Comparison of ENCODE assay signal across 26 mouse cellular contexts in the genomic region with DNA sequence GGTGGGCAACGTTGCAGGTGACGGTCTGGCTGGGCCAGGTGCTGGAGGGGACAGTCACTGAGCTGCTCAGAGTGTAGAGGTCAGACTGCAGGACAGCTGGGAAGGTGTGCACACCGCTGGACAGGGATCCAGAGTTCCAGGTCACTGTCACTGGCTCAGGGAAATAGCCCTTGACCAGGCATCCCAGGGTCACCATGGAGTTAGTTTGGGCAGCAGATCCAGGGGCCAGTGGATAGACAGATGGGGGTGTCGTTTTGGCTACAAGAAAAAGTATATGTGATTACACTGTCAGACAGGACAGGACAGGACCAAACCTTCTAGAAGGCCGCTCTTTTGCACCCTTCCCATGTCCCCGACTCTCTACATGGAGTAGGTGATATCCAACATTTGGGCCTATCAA.
A peak's percentile ranks its signal among the peaks of the same experiment; 100 is the strongest.
DNase-seq lines count a peak whose midpoint lies in the region; ATAC-seq lines count a peak whose summit lies in the region.
"Had no signal": no experiment of that assay in that cellular context is flagged by ENCODE, and none has a peak within 500 bp of the region (broad histone marks: within the 10 kb centered on the region; RNA-seq: fewer than 3 reads in every experiment).

No protein-coding gene starts in this region.

- 92% methylated on average over 6 of the region's 6 CpGs for WGBS in forebrain, embryonic 11.5 days
- 88% methylated on average over 6 of the region's 6 CpGs for WGBS in forebrain, embryonic 10.5 days

- no peaks in the 10 kb centered on the region for H3K27me3 ChIP-seq in forebrain, embryonic 11.5 days (ENCODE audit: control insufficient read depth, insufficient read depth, low read length)
- no peaks in the 10 kb centered on the region for H3K27me3 ChIP-seq in forebrain, embryonic 10.5 days (ENCODE audit: poor library complexity, severe bottlenecking)
- H3K27me3 ChIP-seq: CH12.LX; embryonic facial prominence, embryonic 12.5 days; forebrain, embryonic 13.5 days; forebrain, embryonic 15.5 days; Patski had no signal

- no peaks in the 10 kb centered on the region for H3K36me3 ChIP-seq in forebrain, embryonic 11.5 days (ENCODE audit: control insufficient read depth, insufficient read depth, low read length)
- no peaks in the 10 kb centered on the region for H3K36me3 ChIP-seq in forebrain, embryonic 10.5 days (replicated peaks)
- H3K36me3 ChIP-seq: embryonic facial prominence, embryonic 10.5 days; embryonic facial prominence, embryonic 12.5 days; forebrain, embryonic 15.5 days; G1E had no signal

- peak; percentile 1 for DNase-seq in forebrain, embryonic 11.5 days (ENCODE audit: low spot score)
- DNase-seq in forebrain, embryonic 10.5 days (ENCODE audit: extremely low spot score, low spot score) = no peak
- peak; percentile 79 for DNase-seq in heart, adult 11 months
- no peak for DNase-seq in heart, postnatal 4 days
- DNase-seq in spleen, postnatal 4 days (ENCODE audit: low spot score in 2 of 2) = peak; percentile 11 to 54
- DNase-seq in spleen, postnatal 36 days (ENCODE audit: low spot score in 2 of 2) = no peak
- peak; percentile 12 for DNase-seq in urinary bladder, adult 2 months (ENCODE audit: low spot score)
- DNase-seq in urinary bladder, postnatal 10 days (ENCODE audit: low spot score) = no peak
- DNase-seq: adrenal gland, adult 8-10 months; adrenal gland, postnatal 14 days; adrenal gland, postnatal 36 days; B cell, adult 2 months; cerebellum, adult 11-12 months; cerebellum, adult 2 months; cerebellum, adult 9-10 months; cerebellum, postnatal 10 days; cerebellum, postnatal 25 days had no signal

- ATAC-seq in forebrain, embryonic 11.5 days (replicated peaks; ENCODE audit: low FRiP score) = no peak
- ATAC-seq: activated CD4-positive, CD25-positive, alpha-beta regulatory T cell, adult 4 months; CD4-positive, CD25-positive, alpha-beta regulatory T cell, adult 4 months; forebrain, embryonic 13.5 days; forebrain, embryonic 15.5 days; Patski had no signal

- no peak overlapping the region for H3K27ac ChIP-seq in forebrain, embryonic 11.5 days (ENCODE audit: low read depth, low read length)
- no peak overlapping the region for H3K27ac ChIP-seq in forebrain, embryonic 10.5 days
- H3K27ac ChIP-seq: embryonic facial prominence, embryonic 10.5 days; embryonic facial prominence, embryonic 12.5 days; forebrain, embryonic 13.5 days; forebrain, embryonic 15.5 days had no signal

- H3K9ac ChIP-seq in forebrain, embryonic 11.5 days (ENCODE audit: low read length) = no peak overlapping the region
- H3K9ac ChIP-seq: embryonic facial prominence, embryonic 12.5 days; forebrain, embryonic 13.5 days; forebrain, embryonic 15.5 days had no signal

- H3K9me3 ChIP-seq in forebrain, embryonic 11.5 days (ENCODE audit: control insufficient read depth, low read length) = no peaks in the 10 kb centered on the region
- H3K9me3 ChIP-seq in forebrain, embryonic 10.5 days = no peaks in the 10 kb centered on the region
- H3K9me3 ChIP-seq: embryonic facial prominence, embryonic 10.5 days; embryonic facial prominence, embryonic 12.5 days; forebrain, embryonic 13.5 days; forebrain, embryonic 15.5 days had no signal

- H3K4me1 ChIP-seq in forebrain, embryonic 11.5 days (replicated peaks; ENCODE audit: control insufficient read depth, insufficient read depth, low read length) = no peaks in the 10 kb centered on the region
- no peaks in the 10 kb centered on the region for H3K4me1 ChIP-seq in forebrain, embryonic 10.5 days
- H3K4me1 ChIP-seq: embryonic facial prominence, embryonic 10.5 days; embryonic facial prominence, embryonic 12.5 days; forebrain, embryonic 13.5 days; forebrain, embryonic 15.5 days had no signal

- H3K4me2 ChIP-seq in forebrain, embryonic 11.5 days (ENCODE audit: low read depth, low read length, severe bottlenecking) = no peak overlapping the region
- H3K4me2 ChIP-seq: embryonic facial prominence, embryonic 12.5 days; forebrain, embryonic 13.5 days; forebrain, embryonic 15.5 days had no signal

- H3K4me3 ChIP-seq in forebrain, embryonic 11.5 days (ENCODE audit: low read depth, low read length) = no peak overlapping the region
- H3K4me3 ChIP-seq in forebrain, embryonic 10.5 days = no peak overlapping the region
- H3K4me3 ChIP-seq: embryonic facial prominence, embryonic 10.5 days; embryonic facial prominence, embryonic 12.5 days; forebrain, embryonic 13.5 days; forebrain, embryonic 15.5 days had no signal

Comparison
In these comparisons a context has a peak if more than half of its experiments do, and no peak if none do; other contexts are left out.
1. DNase-seq: peak in forebrain, embryonic 11.5 days (single experiment), heart, adult 11 months (single experiment), spleen, postnatal 4 days (2 of 2) and urinary bladder, adult 2 months (single experiment); none in forebrain, embryonic 10.5 days (single experiment), heart, postnatal 4 days (single experiment), spleen, postnatal 36 days (0 of 2) and urinary bladder, postnatal 10 days (single experiment).